ENCODE assay signal across 12 mouse cellular contexts in genomic region chr3:116784290-116784689, GRCm38 (mm10).
"Had no signal": no experiment of that assay in that cellular context is flagged by ENCODE, and none has a peak within 500 bp of the region (broad histone marks: within the 10 kb centered on the region; RNA-seq: fewer than 3 reads in every experiment).

No protein-coding gene starts in this region.

- ATAC-seq: midbrain, embryonic 13.5 days had no signal

- H3K27ac ChIP-seq: limb, embryonic 15.5 days; midbrain, embryonic 13.5 days; stomach, embryonic 15.5 days had no signal

- H3K4me1 ChIP-seq: limb, embryonic 15.5 days; midbrain, embryonic 13.5 days; stomach, embryonic 15.5 days had no signal

- H3K4me3 ChIP-seq: limb, embryonic 15.5 days; midbrain, embryonic 13.5 days; stomach, embryonic 15.5 days had no signal

- DNase-seq: kidney, adult 11 months; kidney, postnatal 36 days; layer of hippocampus, adult 9-11 months; layer of hippocampus, postnatal 36 days; lung, embryonic 14.5 days; lung, postnatal 10 days; lung, postnatal 4 days; right cerebral cortex, postnatal 14 days; thymus, postnatal 36 days had no signal

- H3K27me3 ChIP-seq: limb, embryonic 15.5 days; midbrain, embryonic 13.5 days; stomach, embryonic 15.5 days had no signal

- H3K4me2 ChIP-seq: limb, embryonic 15.5 days; lung, embryonic 14.5 days; midbrain, embryonic 13.5 days; stomach, embryonic 15.5 days had no signal

- H3K9ac ChIP-seq: limb, embryonic 15.5 days; lung, embryonic 14.5 days; midbrain, embryonic 13.5 days; stomach, embryonic 15.5 days had no signal

- H3K9me3 ChIP-seq: limb, embryonic 15.5 days; midbrain, embryonic 13.5 days; stomach, embryonic 15.5 days had no signal
